Mouse (Mus musculus): Measurements from ENCODE around the gene Fhod1.
A peak's percentile ranks its signal among the peaks of the same experiment; 100 is the strongest.
"Not testable (repeated sequence)": the region's sequence is repeated elsewhere in the genome, so short reads cannot be mapped to it uniquely, and the experiment has no call there.

Fhod1 gene

GRCm38 (mm10) chr8:105295895-105296573 lies 51.7 kb downstream of the Fhod1 start, which contains the start of gene Exoc3l:
Gene Exoc3l (minus strand): TSS chr8:105296101.
- DNase-seq (ENCODE audit: low read depth, low spot score) = no peak

GRCm38 (mm10) chr8:105295256-105295655 lies 52.5 kb downstream of the Fhod1 start:
- no peak for DNase-seq (ENCODE audit: low read depth, low spot score)

- no peak for DNase-seq (ENCODE audit: low read depth, low spot score)
These were observed 53.0 kb downstream of the Fhod1 start for GRCm38 (mm10) chr8:105294776-105295175.

- no peak for DNase-seq (ENCODE audit: low read depth, low spot score)
These were observed 54.3 kb downstream of the Fhod1 start for GRCm38 (mm10) chr8:105293405-105293804.

GRCm38 (mm10) chr8:105292471-105292870 lies 55.3 kb downstream of the Fhod1 start:
- DNase-seq (ENCODE audit: low read depth, low spot score) = no peak

GRCm38 (mm10) chr8:105291802-105292201 lies 56.0 kb downstream of the Fhod1 start:
- DNase-seq (ENCODE audit: low read depth, low spot score) = not testable (repeated sequence)

GRCm38 (mm10) chr8:105291364-105291763 lies 56.4 kb downstream of the Fhod1 start:
- not testable (repeated sequence) for DNase-seq (ENCODE audit: low read depth, low spot score)

- DNase-seq (ENCODE audit: low read depth, low spot score) = peak; percentile 94
These were observed 57.0 kb downstream of the Fhod1 start for GRCm38 (mm10) chr8:105290554-105291314.

- peak; percentile 75 for DNase-seq (ENCODE audit: low read depth, low spot score)
These were observed 57.8 kb downstream of the Fhod1 start, which contains the start of gene 4931428F04Rik for GRCm38 (mm10) chr8:105289805-105290460. Gene 4931428F04Rik (minus strand): TSS chr8:105289864.

- DNase-seq (ENCODE audit: low read depth, low spot score) = peak; percentile 97
These were observed 58.6 kb downstream of the Fhod1 start for GRCm38 (mm10) chr8:105288958-105289732.

GRCm38 (mm10) chr8:105288231-105288630 lies 59.5 kb downstream of the Fhod1 start:
- DNase-seq (ENCODE audit: low read depth, low spot score) = no peak

- no peak for DNase-seq (ENCODE audit: low read depth, low spot score)
These were observed 60.8 kb downstream of the Fhod1 start for GRCm38 (mm10) chr8:105286907-105287306.

GRCm38 (mm10) chr8:105285514-105285913 lies 62.2 kb downstream of the Fhod1 start:
- no peak for DNase-seq (ENCODE audit: low read depth, low spot score)

- DNase-seq (ENCODE audit: low read depth, low spot score) = peak; percentile 80
These were observed 64.7 kb downstream of the Fhod1 start for GRCm38 (mm10) chr8:105283074-105283473.

- no peak for DNase-seq (ENCODE audit: low read depth, low spot score)
These were observed 65.5 kb downstream of the Fhod1 start for GRCm38 (mm10) chr8:105282239-105282638.

- no peak for DNase-seq (ENCODE audit: low read depth, low spot score)
These were observed 65.9 kb downstream of the Fhod1 start for GRCm38 (mm10) chr8:105281821-105282220.

GRCm38 (mm10) chr8:105280567-105280966 lies 67.2 kb downstream of the Fhod1 start:
- no peak for DNase-seq (ENCODE audit: low read depth, low spot score)
